Mouse (Mus musculus) forebrain, embryonic 14.5 days (tissue): ENCODE data around the gene Fgfr2. TPM values are rescaled to one million over a fixed set of nuclear protein-coding genes. Genes with fewer than 3 reads are reported as not detected.

ENCODE experiments used
- ATAC-seq: fragments of 200-750 bp; cut with Nextera tagmentation; 2 replicates; pipeline ENCODE4 v1.8.0; 2017; ENCODE audit warnings: mild to moderate bottlenecking, moderate library complexity
- DNase-seq: peaks from one replicate; pipeline ENCODE4 v3.0.0-alpha.2; 2015; ENCODE audit warnings: low spot score
- H3K27ac ChIP-seq: fragments of 300-500 bp; sonication (generic); 2 replicates; pipeline ENCODE4 v1.5.1; 2014; ENCODE audit warnings: low read depth, mild to moderate bottlenecking, control low read depth, low read length, moderate library complexity
- H3K27me3 ChIP-seq: fragments of 300-500 bp; sonication (generic); replicated peaks from 2 replicates; pipeline ENCODE4 v1.6.1; 2014; ENCODE audit warnings: low read length, control low read depth, mixed read lengths; ENCODE audit not compliant: control insufficient read depth, insufficient read depth
- H3K36me3 ChIP-seq: fragments of 300-500 bp; sonication (generic); 2 replicates; pipeline ENCODE4 v1.6.1; 2014; ENCODE audit warnings: low read length, control low read depth; ENCODE audit not compliant: control insufficient read depth, insufficient read depth
- H3K4me1 ChIP-seq: fragments of 300-500 bp; sonication (generic); 2 replicates; pipeline ENCODE4 v1.6.1; 2014; ENCODE audit warnings: antibody characterized with exemption, low read length, control low read depth; ENCODE audit not compliant: control insufficient read depth, insufficient read depth
- H3K4me2 ChIP-seq: fragments of 300-500 bp; sonication (generic); 2 replicates; pipeline ENCODE4 v1.6.1; 2014; ENCODE audit warnings: mild to moderate bottlenecking, control low read depth, low read length
- H3K4me3 ChIP-seq: fragments of 300-500 bp; sonication (generic); 2 replicates; pipeline ENCODE4 v1.5.1; 2014; ENCODE audit warnings: low read depth, low read length, control low read depth
- H3K9ac ChIP-seq: fragments of 300-500 bp; sonication (generic); 2 replicates; pipeline ENCODE4 v1.6.1; 2014; ENCODE audit warnings: mild to moderate bottlenecking, low read length, control low read depth, moderate library complexity
- H3K9me3 ChIP-seq: fragments of 300-500 bp; sonication (generic); replicated peaks from 2 replicates; pipeline ENCODE4 v1.6.1; 2016; ENCODE audit warnings: low read length, control low read depth, mixed read lengths; ENCODE audit not compliant: control insufficient read depth
- WGBS: fragments of 180-500 bp; shearing (Covaris S2); extraction: QIAGEN DNeasy Blood & Tissue Kit; methylation state at CpG from one replicate; pipeline ENCODE4 v1.1.7; 2014; 5-methylcytosine and 5-hydroxymethylcytosine counted together
- microRNA-seq: library from miRNA; unstranded; fragments of <30 nt; microRNA quantifications from one replicate; pipeline ENCODE4, GENCODE M21; 2016
- polyA plus RNA-seq: library from polyadenylated mRNA; unstranded; fragments of >200 nt; fragmentation: Nextera tagmentation; extraction: Ambion mirVana; gene quantifications from 2 replicates; pipeline ENCODE4 v1.2.1, GENCODE M21; 2014

Gene Fgfr2
- polyA plus RNA-seq, 1 experiment from 2014 or later: 35.9 TPM

GRCm38 (mm10) chr7:130121507-130121906, 3001.6 kb downstream of the Fgfr2 start:
- no peak overlapping the region for H3K9ac ChIP-seq
- ATAC-seq: no peak
- H3K4me1 ChIP-seq: peaks cover 21% of the 10 kb centered on the region
- no peak for DNase-seq
- no peak overlapping the region for H3K4me3 ChIP-seq
- H3K36me3 ChIP-seq: no peaks in the 10 kb centered on the region
- no peak overlapping the region for H3K27ac ChIP-seq
- H3K9me3 ChIP-seq: no peaks in the 10 kb centered on the region
- H3K27me3 ChIP-seq: no peaks in the 10 kb centered on the region
- no peak overlapping the region for H3K4me2 ChIP-seq
- WGBS: 31% methylated on average over 2 of the region's 2 CpGs

DNA sequence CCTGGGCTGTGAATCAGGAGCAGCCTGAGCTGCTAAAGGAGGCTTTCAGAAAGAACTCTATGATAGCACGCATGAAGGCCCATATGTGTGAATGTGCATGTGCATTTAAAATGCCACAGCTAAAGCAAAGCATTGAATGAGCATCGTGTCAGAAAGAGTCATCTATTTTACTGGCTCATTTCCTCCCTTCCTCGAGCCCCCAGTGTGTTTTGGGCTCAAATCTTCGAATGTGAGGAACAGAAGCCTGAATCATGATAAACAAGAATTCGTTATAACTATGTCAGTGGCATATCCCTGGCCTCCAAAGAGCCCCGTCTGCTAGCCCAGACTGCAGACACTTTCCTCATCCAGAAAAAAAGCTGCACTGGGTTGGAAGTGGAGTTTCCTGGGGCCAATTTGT, 3003.7 kb downstream of the Fgfr2 start:
- ATAC-seq: peak; percentile 46; the same call in 1 of the 2 replicates
- Histone ChIP-seq H3K4me2 (no peak overlapping the region), H3K27ac (no peak overlapping the region), H3K9me3 (no peaks in the 10 kb centered on the region), H3K4me3 (no peak overlapping the region), H3K9ac (no peak overlapping the region), H3K27me3 (no peaks in the 10 kb centered on the region), H3K36me3 (no peaks in the 10 kb centered on the region), H3K4me1 (peaks cover 21% of the 10 kb centered on the region)
- peak; percentile 67 for DNase-seq
- WGBS: 39% methylated on average over 6 of the region's 6 CpGs

DNA sequence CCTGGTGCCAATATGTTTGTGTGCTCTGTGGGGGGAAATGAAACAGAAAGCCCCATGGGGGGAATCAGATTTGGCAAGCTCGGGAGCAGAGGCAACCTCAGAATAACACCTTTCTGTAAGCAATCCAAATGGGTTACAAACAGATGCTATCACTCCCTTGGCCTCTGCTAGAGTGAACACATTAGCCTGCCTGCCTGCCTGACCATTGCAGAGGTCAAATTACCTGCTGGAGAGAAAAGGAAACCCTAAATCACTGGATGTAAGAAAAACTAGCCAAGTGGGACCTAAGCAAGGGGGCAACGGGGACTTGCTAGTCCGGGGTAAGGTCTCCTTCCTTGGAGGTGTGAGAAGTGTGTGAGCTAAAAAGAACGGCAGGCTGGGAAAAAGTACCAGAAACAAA, 3004.4 kb downstream of the Fgfr2 start:
- no peak for ATAC-seq
- WGBS: 54% methylated on average over 4 of the region's 4 CpGs

DNA sequence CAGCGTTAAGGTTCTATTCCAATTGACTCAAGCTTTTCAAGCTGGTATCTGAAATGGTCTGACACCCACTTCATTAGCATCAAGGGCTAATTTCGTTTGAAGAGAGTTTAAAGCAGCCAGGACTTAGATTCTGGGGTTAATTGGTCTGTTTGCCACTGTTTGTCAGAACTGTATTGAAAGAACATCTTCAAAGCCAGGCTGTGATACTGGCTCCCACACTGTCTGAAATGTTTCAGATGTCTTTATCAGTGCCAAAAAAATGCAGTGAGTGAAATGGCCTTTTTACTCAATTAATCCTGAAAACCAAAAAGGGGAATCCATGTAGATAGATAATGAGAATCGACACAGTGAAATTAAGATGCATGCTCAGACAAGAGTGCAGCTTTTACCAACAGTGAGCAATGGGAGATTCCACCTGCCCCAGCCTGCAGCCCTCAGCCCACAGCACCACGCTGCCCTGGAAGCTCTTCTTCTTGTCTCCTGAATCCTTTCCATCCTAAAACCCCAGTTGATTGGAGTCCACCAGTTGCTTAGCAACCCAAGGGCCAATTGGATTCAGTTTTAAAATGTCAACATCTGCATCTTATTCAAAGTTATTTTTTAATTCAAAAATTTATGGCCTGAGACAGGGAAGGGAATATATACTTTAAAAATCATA, 3005.6 kb downstream of the Fgfr2 start:
- Histone ChIP-seq H3K4me3 (no peak overlapping the region), H3K27me3 (no peaks in the 10 kb centered on the region), H3K4me1 (peaks cover 21% of the 10 kb centered on the region), H3K9me3 (no peaks in the 10 kb centered on the region), H3K27ac (no peak overlapping the region), H3K4me2 (no peak overlapping the region), H3K9ac (no peak overlapping the region), H3K36me3 (no peaks in the 10 kb centered on the region)
- 5% methylated on average over 4 of the region's 4 CpGs for WGBS
- peak; percentile 34; the same call in 1 of the 2 replicates for ATAC-seq
- DNase-seq: peak; percentile 63

More for the DNA sequence above, 3004.4 kb downstream of the Fgfr2 start:
- H3K36me3 ChIP-seq: no peaks in the 10 kb centered on the region
- H3K9me3 ChIP-seq: no peaks in the 10 kb centered on the region
- DNase-seq: no peak
- no peak overlapping the region for H3K9ac ChIP-seq
- no peak overlapping the region for H3K4me3 ChIP-seq
- no peaks in the 10 kb centered on the region for H3K27me3 ChIP-seq
- peaks cover 21% of the 10 kb centered on the region for H3K4me1 ChIP-seq
- no peak overlapping the region for H3K4me2 ChIP-seq
- H3K27ac ChIP-seq: no peak overlapping the region

DNA sequence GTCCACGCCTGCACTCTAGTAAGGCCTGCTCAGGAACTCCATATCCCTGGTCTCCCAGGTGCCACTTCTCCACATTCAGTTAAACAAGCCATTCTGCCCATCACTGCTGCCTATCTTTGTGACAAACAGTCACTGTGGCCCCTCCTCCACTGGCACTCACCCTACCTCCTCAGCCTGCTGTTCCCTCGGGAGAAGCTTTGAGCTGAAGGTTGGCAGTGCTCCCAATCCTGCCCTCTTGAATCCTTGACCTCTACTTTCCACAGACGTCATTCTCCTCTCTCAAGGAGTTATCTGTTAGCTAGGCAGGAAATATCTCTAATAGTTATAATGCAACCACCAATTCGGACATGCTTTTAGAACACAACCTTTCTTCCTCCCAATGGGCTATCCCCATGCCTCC, 3008.7 kb downstream of the Fgfr2 start:
- 68% methylated on average over 4 of the region's 4 CpGs for WGBS
- Histone ChIP-seq H3K4me1 (peaks cover 21% of the 10 kb centered on the region), H3K9ac (no peak overlapping the region), H3K4me3 (no peak overlapping the region), H3K27me3 (no peaks in the 10 kb centered on the region), H3K36me3 (no peaks in the 10 kb centered on the region), H3K4me2 (no peak overlapping the region), H3K27ac (no peak overlapping the region), H3K9me3 (no peaks in the 10 kb centered on the region)
- ATAC-seq: no peak
- DNase-seq: no peak

Small RNAs within 50 kb of the gene (microRNA-seq; reads per million reads assigned to microRNA genes)
- gene Mir7061: 0.40 reads per million

Other genes with a start within 250 kb of the Fgfr2 start
- gene Zranb1, start 192.2 kb downstream of the Fgfr2 start, polyA plus RNA-seq: 20.9 and 22.2 TPM in 2 replicates
- 87.5 and 92.1 TPM in 2 replicates for gene Ctbp2, start 1.0 kb upstream of the Fgfr2 start, polyA plus RNA-seq